Mouse (Mus musculus) CH12.LX (cell line): ENCODE measurements around the gene Slc25a44. TPM values are rescaled to one million over a fixed set of nuclear protein-coding genes. Genes with fewer than 3 reads are reported as not detected.
"Not testable (repeated sequence)": the region's sequence is repeated elsewhere in the genome, so short reads cannot be mapped to it uniquely, and the experiment has no call there.

Source experiments
- DNase-seq: peaks from one replicate; pipeline ENCODE4 v3.0.0-alpha.2; 2013; ENCODE audit errors: extremely low read depth
- H3K27ac ChIP-seq: 2 replicates; pipeline ENCODE4 v1.5.1; 2012; ENCODE audit warnings: low read depth, mild to moderate bottlenecking, control low read depth, moderate library complexity; ENCODE audit not compliant: insufficient read depth
- H3K27me3 ChIP-seq: replicated peaks from 2 replicates; pipeline ENCODE3; 2012; ENCODE audit warnings: inconsistent platforms
- H3K36me3 ChIP-seq, 2 experiments: replicated peaks in 1 of 2; 2 replicates each; pipeline versions ENCODE3 to v1.6.1; 2012; ENCODE audit warnings: inconsistent platforms in 1 of 2, low read length in 1 of 2, mild to moderate bottlenecking in 1 of 2, mixed read lengths in 1 of 2, moderate library complexity in 1 of 2; ENCODE audit not compliant: control insufficient read depth in 1 of 2, insufficient read depth in 1 of 2
- H3K4me1 ChIP-seq, 2 experiments: 2 replicates each; pipeline ENCODE4 v1.6.1; 2012; ENCODE audit warnings: inconsistent platforms in 1 of 2, moderate library complexity in 1 of 2; ENCODE audit not compliant: insufficient read depth in 2 of 2, control insufficient read depth in 1 of 2
- H3K4me2 ChIP-seq: 2 replicates; pipeline ENCODE4 v1.6.1; 2012; ENCODE audit warnings: low read depth, mild to moderate bottlenecking, control low read depth; ENCODE audit not compliant: poor library complexity, insufficient read depth, severe bottlenecking
- H3K4me3 ChIP-seq, 3 experiments: fragments of 150-350 bp in 1 of 3; sonication (generic) in 1 of 3; replicated peaks in 1 of 3; 2 replicates each; pipeline versions ENCODE3 to v1.5.1; 2011 to 2012; ENCODE audit warnings: low read depth in 2 of 3, low read length in 2 of 3, mild to moderate bottlenecking in 2 of 3, moderate library complexity in 2 of 3, control low read depth in 1 of 3, improper control_type of control experiment in 1 of 3, inconsistent platforms in 1 of 3, mixed read lengths in 1 of 3; ENCODE audit not compliant: poor library complexity in 1 of 3
- H3K79me2 ChIP-seq: replicated peaks from 2 replicates; pipeline ENCODE4 v1.6.1; 2012; ENCODE audit warnings: mild to moderate bottlenecking, moderate library complexity; ENCODE audit not compliant: control insufficient read depth, poor library complexity, insufficient read depth, severe bottlenecking; ENCODE audit errors: extremely low read depth
- H3K9ac ChIP-seq: 2 replicates; pipeline ENCODE4 v1.6.1; 2012; ENCODE audit warnings: low read depth, mild to moderate bottlenecking, control low read depth, moderate library complexity; ENCODE audit not compliant: insufficient read depth
- H3K9me3 ChIP-seq: replicated peaks from 2 replicates; pipeline ENCODE3; 2012; ENCODE audit warnings: low read length, inconsistent platforms, mixed read lengths
- BHLHE40 ChIP-seq: IDR thresholded peaks from 2 replicates; pipeline ENCODE4 v1.6.1; 2011; ENCODE audit warnings: mild to moderate bottlenecking, low read depth, low read length, improper control_type of control experiment
- CHD1 ChIP-seq: IDR thresholded peaks from 2 replicates; pipeline ENCODE4 v1.6.1; 2012; ENCODE audit warnings: low read depth, low read length, improper control_type of control experiment, inconsistent platforms
- CHD2 ChIP-seq: IDR thresholded peaks from 2 replicates; pipeline ENCODE4 v1.6.1; 2011; ENCODE audit warnings: low read length, improper control_type of control experiment
- CTCF ChIP-seq, 2 experiments: IDR thresholded peaks in 1 of 2; conservative IDR thresholded peaks in 1 of 2; 2 replicates each; pipeline ENCODE4 v1.5.1; 2011 to 2012; ENCODE audit warnings: low read depth in 2 of 2, low read length in 2 of 2, improper control_type of control experiment in 1 of 2, inconsistent platforms in 1 of 2, mild to moderate bottlenecking in 1 of 2, moderate library complexity in 1 of 2
- EP300 ChIP-seq: IDR thresholded peaks from 2 replicates; pipeline ENCODE4 v1.6.1; 2011; ENCODE audit warnings: low read length, improper control_type of control experiment
- GABPA ChIP-seq: IDR thresholded peaks from 2 replicates; pipeline ENCODE4 v1.6.1; 2012; ENCODE audit warnings: low read depth, low read length, improper control_type of control experiment, inconsistent platforms; ENCODE audit not compliant: insufficient replicate concordance
- HCFC1 ChIP-seq: IDR thresholded peaks from 2 replicates; pipeline ENCODE4 v1.6.1; 2012; ENCODE audit warnings: low read depth, mild to moderate bottlenecking, inconsistent platforms, low read length, improper control_type of control experiment
- IRF4 ChIP-seq: IDR thresholded peaks from 2 replicates; pipeline ENCODE4 v1.6.1; 2014; ENCODE audit warnings: low read depth, mild to moderate bottlenecking, inconsistent platforms, low read length, improper control_type of control experiment
- JUN ChIP-seq: IDR thresholded peaks from 2 replicates; pipeline ENCODE4 v1.6.1; 2011; ENCODE audit warnings: low read depth, mild to moderate bottlenecking, low read length, improper control_type of control experiment, moderate library complexity; ENCODE audit not compliant: insufficient read depth
- JUND ChIP-seq: conservative IDR thresholded peaks from 2 replicates; pipeline ENCODE4 v1.6.1; 2011; ENCODE audit warnings: low read depth, low read length, improper control_type of control experiment
- MAX ChIP-seq: IDR thresholded peaks from 2 replicates; pipeline ENCODE4 v1.6.1; 2011; ENCODE audit warnings: low read length, improper control_type of control experiment
- MAZ ChIP-seq: IDR thresholded peaks from 2 replicates; pipeline ENCODE4 v1.6.1; 2012; ENCODE audit warnings: low read depth, mild to moderate bottlenecking, inconsistent platforms, low read length, improper control_type of control experiment, moderate library complexity
- MXI1 ChIP-seq: IDR thresholded peaks from 2 replicates; pipeline ENCODE4 v1.6.1; 2011; ENCODE audit warnings: mild to moderate bottlenecking, low read depth, low read length, improper control_type of control experiment
- MYC ChIP-seq: IDR thresholded peaks from 2 replicates; pipeline ENCODE4 v1.6.1; 2011; ENCODE audit warnings: low read depth, mild to moderate bottlenecking, improper control_type of control experiment, low read length
- NRF1 ChIP-seq: IDR thresholded peaks from 2 replicates; pipeline ENCODE4 v1.6.1; 2014; ENCODE audit warnings: low read depth, mild to moderate bottlenecking, inconsistent platforms, low read length, improper control_type of control experiment, moderate library complexity
- POLR2A ChIP-seq: IDR thresholded peaks from 2 replicates; pipeline ENCODE4 v1.6.1; 2011; ENCODE audit warnings: low read depth, mild to moderate bottlenecking, improper control_type of control experiment, low read length
- POLR2AphosphoS2 ChIP-seq: IDR thresholded peaks from 2 replicates; pipeline ENCODE4 v1.6.1; 2011; ENCODE audit warnings: low read depth, low read length, improper control_type of control experiment
- RAD21 ChIP-seq: IDR thresholded peaks from 2 replicates; pipeline ENCODE4 v1.6.1; 2011; ENCODE audit warnings: low read depth, mild to moderate bottlenecking, low read length, improper control_type of control experiment, moderate library complexity
- RCOR1 ChIP-seq: conservative IDR thresholded peaks from 2 replicates; pipeline ENCODE4 v1.6.1; 2012; ENCODE audit warnings: low read depth, mild to moderate bottlenecking, inconsistent platforms, low read length, improper control_type of control experiment
- SIN3A ChIP-seq: IDR thresholded peaks from 2 replicates; pipeline ENCODE4 v1.6.1; 2012; ENCODE audit warnings: low read length, improper control_type of control experiment, inconsistent platforms
- SMC3 ChIP-seq: IDR thresholded peaks from 2 replicates; pipeline ENCODE4 v1.6.1; 2011; ENCODE audit warnings: low read depth, low read length, improper control_type of control experiment
- TCF12 ChIP-seq: IDR thresholded peaks from 2 replicates; pipeline ENCODE4 v1.6.1; 2014; ENCODE audit warnings: low read depth, mild to moderate bottlenecking, inconsistent platforms, low read length, improper control_type of control experiment
- UBTF ChIP-seq: IDR thresholded peaks from 2 replicates; pipeline ENCODE4 v1.6.1; 2012; ENCODE audit warnings: low read depth, mild to moderate bottlenecking, inconsistent platforms, low read length, improper control_type of control experiment, moderate library complexity
- USF1 ChIP-seq: IDR thresholded peaks from 2 replicates; pipeline ENCODE4 v1.6.1; 2014; ENCODE audit warnings: low read depth, mild to moderate bottlenecking, inconsistent platforms, low read length, improper control_type of control experiment
- ZNF384 ChIP-seq: IDR thresholded peaks from 2 replicates; pipeline ENCODE4 v1.6.1; 2012; ENCODE audit warnings: low read depth, low read length, improper control_type of control experiment, inconsistent platforms
- dilution Hi-C: fragments of 300-500 bp; cut with MboI; formaldehyde crosslinking; loops from 2 replicates; pipeline ENCODE4 v1.14.3; 2020; ENCODE audit warnings: low sequenced_read_pairs; ENCODE audit not compliant: extremely low pct_unique_long_range_greater_than_20kb, extremely low pct_ligation_motif_present
- in situ Hi-C: fragments of 300-500 bp; cut with MboI; formaldehyde crosslinking; loops from 3 replicates; pipeline ENCODE4 v1.14.3; 2019; ENCODE audit warnings: low sequenced_read_pairs, low pct_ligation_motif_present, low pct_unique_long_range_greater_than_20kb, mixed read lengths
- polyA plus RNA-seq: library from polyadenylated mRNA; unstranded; fragments of >175 nt; gene quantifications from 2 replicates; pipeline ENCODE4 v1.2.1, GENCODE M21; 2012; ENCODE audit warnings: low read depth; ENCODE audit not compliant: insufficient read length
- total RNA-seq, 2 experiments: library from RNA; depleted of rRNA; stranded (reverse); fragments of 300-350 nt in 1 of 2; fragments of >200 nt in 1 of 2; gene quantifications; 2 replicates each; pipeline ENCODE4 v1.2.3; 2012 to 2014

The Slc25a44 gene
- total and polyA plus RNA-seq, 3 experiments, result 8.9 to 17.5 (median 13.2) TPM

- no peak for TF ChIP-seq USF1
- TF ChIP-seq MXI1, result no peak
- no peak for TF ChIP-seq JUN
- no peak for TF ChIP-seq POLR2A
- TF ChIP-seq BHLHE40, result no peak
- TF ChIP-seq EP300, result no peak
- no peak for TF ChIP-seq CHD2
- TF ChIP-seq SIN3A, result no peak
- no peak for TF ChIP-seq POLR2AphosphoS2
- TF ChIP-seq RAD21, result no peak
- TF ChIP-seq, all 38 proteins: peak for 0
- Histone ChIP-seq H3K79me2 (no peaks in the 10 kb centered on the region), H3K27ac (no peak overlapping the region), H3K4me3 (no peak overlapping the region), H3K4me1 (peaks cover 0 to 12% of the 10 kb centered on the region in 2 experiments; a peak in 2 of 4 replicates), H3K36me3 (peaks cover 0 to 33% of the 10 kb centered on the region in 2 experiments), H3K27me3 (no peaks in the 10 kb centered on the region), H3K9ac (no peak overlapping the region), H3K4me2 (no peak overlapping the region), H3K9me3 (no peaks in the 10 kb centered on the region)
- dilution Hi-C loops, result no loop called here
- in situ Hi-C loops, result no loop called here
- no peak for DNase-seq
Observed at GRCm38 (mm10) chr3:88435515-88435914, 10.6 kb upstream of the Slc25a44 start.

GRCm38 (mm10) chr3:88428639-88429038, 3.7 kb upstream of the Slc25a44 start:
- H3K79me2 ChIP-seq, H3K27ac ChIP-seq, H3K36me3 ChIP-seq, in situ Hi-C loops, dilution Hi-C loops, H3K4me3 ChIP-seq, H3K9ac ChIP-seq, H3K9me3 ChIP-seq, DNase-seq, H3K27me3 ChIP-seq, H3K4me2 ChIP-seq: not testable (repeated sequence)
- H3K4me1 ChIP-seq, result peaks cover 2 to 15% of the 10 kb centered on the region in 2 experiments; a peak in 3 of 4 replicates
- peak in 1 of 2 experiments; percentile 64; a peak in 2 of 4 replicates for TF ChIP-seq CTCF (conservative IDR thresholded peaks at IDR 0.05 in 1 of 2, IDR thresholded peaks at IDR 0.05 in 1 of 2; ENCODE audit: low read depth in 2 of 2, low read length in 2 of 2)
- TF ChIP-seq SMC3, result peak; percentile 45
- TF ChIP-seq RAD21, result peak; percentile 58

GRCm38 (mm10) chr3:88427342-88427905, 2.5 kb upstream of the Slc25a44 start:
- DNase-seq, result no peak
- H3K4me3 ChIP-seq, result no peak overlapping the region
- peaks cover 2% of the 10 kb centered on the region for H3K27me3 ChIP-seq
- no peak overlapping the region for H3K9ac ChIP-seq
- H3K79me2 ChIP-seq, result peaks cover 12% of the 10 kb centered on the region
- peaks cover 2 to 25% of the 10 kb centered on the region in 2 experiments; a peak in 3 of 4 replicates for H3K4me1 ChIP-seq
- peaks cover 0 to 2% of the 10 kb centered on the region in 2 experiments for H3K36me3 ChIP-seq
- in situ Hi-C loops, result no loop called here
- TF ChIP-seq JUND, result no peak
- no peak for TF ChIP-seq BHLHE40
- no peak for TF ChIP-seq TCF12
- no peak for TF ChIP-seq POLR2AphosphoS2
- TF ChIP-seq IRF4, result no peak
- no peak for TF ChIP-seq RCOR1
- no peak for TF ChIP-seq USF1
- TF ChIP-seq ZNF384, result no peak
- TF ChIP-seq NRF1, result no peak
- no peak for TF ChIP-seq SIN3A
- TF ChIP-seq HCFC1, result no peak
- no peak for TF ChIP-seq MYC
- no peak for TF ChIP-seq JUN
- no peak for TF ChIP-seq POLR2A
- no peak for TF ChIP-seq EP300
- no peak for TF ChIP-seq MAZ
- no peak for TF ChIP-seq GABPA
- no peak for TF ChIP-seq CHD1
- TF ChIP-seq MAX, result no peak
- no peak for TF ChIP-seq UBTF
- H3K27ac ChIP-seq, result no peak overlapping the region
- H3K9me3 ChIP-seq, result no peaks in the 10 kb centered on the region
- dilution Hi-C loops, result no loop called here
- no peak overlapping the region for H3K4me2 ChIP-seq
